15 mouse cellular contexts compared by ENCODE assay signal in genomic region chr3:95707497-95707896, GRCm38 (mm10). TPM values are rescaled to one million over a fixed set of nuclear protein-coding genes. Genes with fewer than 3 reads are reported as not detected.
DNase-seq lines count a peak whose midpoint lies in the region; ATAC-seq and TF ChIP-seq lines count a peak whose summit lies in the region.
"Had no signal": no experiment of that assay in that cellular context is flagged by ENCODE, and none has a peak within 500 bp of the region (broad histone marks: within the 10 kb centered on the region; RNA-seq: fewer than 3 reads in every experiment).

No protein-coding gene starts in this region.

- H3K4me2 ChIP-seq in midbrain, postnatal 0 days (ENCODE audit: low read depth, low read length, poor library complexity, severe bottlenecking) = no peak overlapping the region
- H3K4me2 ChIP-seq: embryonic facial prominence, embryonic 15.5 days; forebrain, embryonic 13.5 days; limb, embryonic 12.5 days had no signal

- no peak overlapping the region for H3K9ac ChIP-seq in midbrain, postnatal 0 days (replicated peaks; ENCODE audit: low read length, poor library complexity, severe bottlenecking)
- H3K9ac ChIP-seq: embryonic facial prominence, embryonic 15.5 days; forebrain, embryonic 13.5 days; limb, embryonic 12.5 days had no signal

- peaks cover 28% of the 10 kb centered on the region for H3K4me1 ChIP-seq in bone marrow macrophage, adult 2 months (ENCODE audit: control insufficient read depth, insufficient read depth, low read length)
- no peaks in the 10 kb centered on the region for H3K4me1 ChIP-seq in midbrain, postnatal 0 days (ENCODE audit: insufficient read depth, low read length)
- H3K4me1 ChIP-seq: forebrain, embryonic 13.5 days; limb, embryonic 12.5 days had no signal

- intact Hi-C loops in gastrocnemius, postnatal 36 days (cut with DNase I) = no loop called here

- peak; percentile 67 for ATAC-seq in megakaryocyte progenitor cell, adult 5-6 weeks (replicated peaks; ENCODE audit: poor library complexity)
- no peak for ATAC-seq in midbrain, postnatal 0 days (ENCODE audit: low FRiP score)
- ATAC-seq: forebrain, embryonic 13.5 days had no signal

- peak; percentile 36 to 44 for DNase-seq in spleen, postnatal 36 days (ENCODE audit: low spot score in 2 of 2)
- DNase-seq in spleen, adult 12 weeks (ENCODE audit: low spot score) = no peak
- peak; percentile 32 to 39 for DNase-seq in thymus, postnatal 36 days
- no peak for DNase-seq in midbrain, postnatal 0 days (ENCODE audit: low spot score)
- DNase-seq in gastrocnemius, postnatal 4 days (ENCODE audit: low spot score in 2 of 2) = no peak
- DNase-seq in gastrocnemius, postnatal 36 days = no peak
- DNase-seq: cerebellum, adult 11-12 months; gastrocnemius, postnatal 10 days; kidney, adult 2 months; right cerebral cortex, postnatal 14 days had no signal

- no peaks in the 10 kb centered on the region for H3K9me3 ChIP-seq in midbrain, postnatal 0 days (ENCODE audit: low read length)
- H3K9me3 ChIP-seq: embryonic facial prominence, embryonic 15.5 days; forebrain, embryonic 13.5 days had no signal

- TF ChIP-seq POLR2A in bone marrow macrophage, adult 2 months (IDR thresholded peaks at IDR 0.05; ENCODE audit: borderline replicate concordance, low read depth, low read length) = no peak

- WGBS in midbrain, postnatal 0 days = 91% methylated on average over 7 of the region's 7 CpGs

- no peak for TF ChIP-seq CTCF in bone marrow macrophage, adult 2 months (IDR thresholded peaks at IDR 0.05; ENCODE audit: low read depth, low read length)
- TF ChIP-seq CTCF in midbrain, postnatal 0 days (IDR thresholded peaks at IDR 0.05) = no peak

- H3K4me3 ChIP-seq in bone marrow macrophage, adult 2 months (ENCODE audit: insufficient read depth, low read length) = no peak overlapping the region
- no peak overlapping the region for H3K4me3 ChIP-seq in midbrain, postnatal 0 days (ENCODE audit: low read depth, low read length)
- H3K4me3 ChIP-seq: embryonic facial prominence, embryonic 15.5 days; forebrain, embryonic 13.5 days; limb, embryonic 12.5 days had no signal

- H3K27ac ChIP-seq in bone marrow macrophage, adult 2 months (ENCODE audit: insufficient read depth, low read depth, low read length) = peak overlapping the region; percentile 55
- no peak overlapping the region for H3K27ac ChIP-seq in midbrain, postnatal 0 days (ENCODE audit: low read depth, low read length)
- H3K27ac ChIP-seq: embryonic facial prominence, embryonic 15.5 days; forebrain, embryonic 13.5 days; limb, embryonic 12.5 days had no signal

- no peaks in the 10 kb centered on the region for H3K27me3 ChIP-seq in midbrain, postnatal 0 days (ENCODE audit: insufficient read depth, low read length)
- H3K27me3 ChIP-seq: embryonic facial prominence, embryonic 15.5 days; forebrain, embryonic 13.5 days; limb, embryonic 12.5 days had no signal

- no peaks in the 10 kb centered on the region for H3K36me3 ChIP-seq in midbrain, postnatal 0 days (ENCODE audit: insufficient read depth, low read length)
- H3K36me3 ChIP-seq: embryonic facial prominence, embryonic 15.5 days; limb, embryonic 12.5 days had no signal

RNA-seq across cellular contexts. Expression of gene Adamtsl4, which starts 19.8 kb away (rescaled TPM):
- 2.4 and 2.6 TPM in 2 replicates for polyA plus RNA-seq in bone marrow macrophage, adult 2 months (2012; ENCODE audit: insufficient read depth, insufficient read length, missing spikeins)
- 0.17 and 1.4 TPM in 2 replicates for total RNA-seq in megakaryocyte progenitor cell, adult 5-6 weeks (2015)
- 0.33 TPM in 1 of 2 replicates, not detected in the other for total RNA-seq in megakaryocyte progenitor cell, adult 5-6 weeks (2017)
- total RNA-seq in midbrain, postnatal 0 days (2014; rRNA removed) = 1.3 and 1.4 TPM in 2 replicates
- polyA plus RNA-seq in midbrain, postnatal 0 days (2015; fragmentation: Nextera tagmentation; extraction: Ambion mirVana) = 1.0 and 1.4 TPM in 2 replicates
- 10 to 100 TPM; 28.2 to 36.2 TPM for total RNA-seq in gastrocnemius, postnatal 4 days (2021)
- total RNA-seq in gastrocnemius, postnatal 36 days (2021) = 10 to 100 TPM; 25.7 to 41.2 TPM

RNA-seq across cellular contexts. Expression of gene Ecm1, which starts 31.9 kb away (rescaled TPM):
- polyA plus RNA-seq in bone marrow macrophage, adult 2 months (2012; ENCODE audit: insufficient read depth, insufficient read length, missing spikeins) = 155 and 159 TPM in 2 replicates
- total RNA-seq in megakaryocyte progenitor cell, adult 5-6 weeks (2015) = 3.9 and 5.4 TPM in 2 replicates
- total RNA-seq in megakaryocyte progenitor cell, adult 5-6 weeks (2017) = 0.37 and 1.8 TPM in 2 replicates
- total RNA-seq in midbrain, postnatal 0 days (2014; rRNA removed) = 6.2 and 9.9 TPM in 2 replicates
- 9.7 and 10.8 TPM in 2 replicates for polyA plus RNA-seq in midbrain, postnatal 0 days (2015; fragmentation: Nextera tagmentation; extraction: Ambion mirVana)
- 10 to 100 TPM; 32.4 to 35.5 TPM for total RNA-seq in gastrocnemius, postnatal 4 days (2021)
- 10 to 100 TPM; 14.3 to 28.4 TPM for total RNA-seq in gastrocnemius, postnatal 36 days (2021)

RNA-seq across cellular contexts. Expression of gene Mcl1, which starts 48.9 kb away (rescaled TPM):
- 565 and 578 TPM in 2 replicates for polyA plus RNA-seq in bone marrow macrophage, adult 2 months (2012; ENCODE audit: insufficient read depth, insufficient read length, missing spikeins)
- 154 and 191 TPM in 2 replicates for total RNA-seq in megakaryocyte progenitor cell, adult 5-6 weeks (2015)
- 131 and 135 TPM in 2 replicates for total RNA-seq in megakaryocyte progenitor cell, adult 5-6 weeks (2017)
- total RNA-seq in midbrain, postnatal 0 days (2014; rRNA removed) = 105 and 136 TPM in 2 replicates
- polyA plus RNA-seq in midbrain, postnatal 0 days (2015; fragmentation: Nextera tagmentation; extraction: Ambion mirVana) = 35.8 and 42.8 TPM in 2 replicates
- total RNA-seq in gastrocnemius, postnatal 4 days (2021) = 100 to 1,000 TPM in 1 of 2 experiments, 10 to 100 TPM in 1; 90.6 to 107 TPM
- total RNA-seq in gastrocnemius, postnatal 36 days (2021) = 100 to 1,000 TPM; 109 to 130 TPM

RNA-seq across cellular contexts. Expression of gene Tars2, which starts 52.5 kb away (rescaled TPM):
- 27.0 and 27.8 TPM in 2 replicates for polyA plus RNA-seq in bone marrow macrophage, adult 2 months (2012; ENCODE audit: insufficient read depth, insufficient read length, missing spikeins)
- 27.8 and 29.9 TPM in 2 replicates for total RNA-seq in megakaryocyte progenitor cell, adult 5-6 weeks (2015)
- total RNA-seq in megakaryocyte progenitor cell, adult 5-6 weeks (2017) = 47.3 and 52.2 TPM in 2 replicates
- total RNA-seq in midbrain, postnatal 0 days (2014; rRNA removed) = 34.7 and 39.8 TPM in 2 replicates
- polyA plus RNA-seq in midbrain, postnatal 0 days (2015; fragmentation: Nextera tagmentation; extraction: Ambion mirVana) = 40.8 and 45.0 TPM in 2 replicates
- 10 to 100 TPM; 22.4 to 23.9 TPM for total RNA-seq in gastrocnemius, postnatal 4 days (2021)
- 10 to 100 TPM; 28.0 to 28.7 TPM for total RNA-seq in gastrocnemius, postnatal 36 days (2021)

Comparison
In these comparisons a context has a peak if more than half of its experiments do, and no peak if none do; other contexts are left out.
1. DNase-seq: peak in spleen, postnatal 36 days (2 of 2) and thymus, postnatal 36 days (2 of 2); none in spleen, adult 12 weeks (single experiment), midbrain, postnatal 0 days (single experiment), gastrocnemius, postnatal 4 days (0 of 2) and gastrocnemius, postnatal 36 days (0 of 2).
2. RNA of gene Adamtsl4, which starts 19.8 kb away (total RNA-seq): 25.7 to 41.2 TPM in gastrocnemius, postnatal 36 days and 28.2 to 36.2 TPM in gastrocnemius, postnatal 4 days; 0.17 to 1.4 TPM in megakaryocyte progenitor cell, adult 5-6 weeks and 1.3 to 1.4 TPM in midbrain, postnatal 0 days; every median in the first group is over 10 times any median in the second.